In genomic region chr17:35490320-35490719, GRCm38 (mm10) we compare ENCODE assay signal across 28 mouse cellular contexts. TPM values are rescaled to one million over a fixed set of nuclear protein-coding genes. Genes with fewer than 3 reads are reported as not detected.
"Had no signal": no experiment of that assay in that cellular context is flagged by ENCODE, and none has a peak within 500 bp of the region (broad histone marks: within the 10 kb centered on the region; RNA-seq: fewer than 3 reads in every experiment).

No protein-coding gene starts in this region.

- H3K9ac ChIP-seq: kidney, embryonic 15.5 days; liver, embryonic 12.5 days; liver, embryonic 15.5 days; lung, embryonic 15.5 days; midbrain, embryonic 13.5 days; neural tube, embryonic 15.5 days; stomach, embryonic 15.5 days had no signal

- H3K4me3 ChIP-seq: kidney, embryonic 15.5 days; left cerebral cortex, adult 2 months; limb, embryonic 10.5 days; limb, embryonic 13.5 days; liver, embryonic 12.5 days; liver, embryonic 15.5 days; lung, embryonic 15.5 days; megakaryocyte, embryonic 14.5 days; midbrain, embryonic 10.5 days; midbrain, embryonic 13.5 days; myocyte; neural tube, embryonic 15.5 days; stomach, embryonic 15.5 days had no signal

- H3K4me2 ChIP-seq: kidney, embryonic 15.5 days; limb, embryonic 13.5 days; liver, embryonic 12.5 days; liver, embryonic 15.5 days; lung, embryonic 15.5 days; midbrain, embryonic 13.5 days; neural tube, embryonic 15.5 days; stomach, embryonic 15.5 days had no signal

- H3K4me1 ChIP-seq: kidney, embryonic 15.5 days; limb, embryonic 10.5 days; limb, embryonic 13.5 days; liver, embryonic 12.5 days; liver, embryonic 15.5 days; stomach, embryonic 15.5 days had no signal

- H3K9me3 ChIP-seq: kidney, embryonic 15.5 days; limb, embryonic 10.5 days; limb, embryonic 13.5 days; liver, embryonic 12.5 days; liver, embryonic 15.5 days; lung, embryonic 15.5 days; megakaryocyte, embryonic 14.5 days; midbrain, embryonic 10.5 days; midbrain, embryonic 13.5 days; neural tube, embryonic 15.5 days; stomach, embryonic 15.5 days had no signal

- DNase-seq: kidney, postnatal 10 days; kidney, postnatal 36 days; layer of hippocampus, postnatal 36 days; liver; lung, adult 18-20 months; lung, postnatal 10 days; lung, postnatal 36 days; right cerebral cortex, adult 18-20 months; right cerebral cortex, postnatal 14 days; spleen, adult 18-20 months; thymus, adult 18-20 months; thymus, postnatal 36 days had no signal

- H3K36me3 ChIP-seq: kidney, embryonic 15.5 days; limb, embryonic 10.5 days; limb, embryonic 13.5 days; liver, embryonic 12.5 days; liver, embryonic 15.5 days; lung, embryonic 15.5 days; midbrain, embryonic 10.5 days; midbrain, embryonic 13.5 days; neural tube, embryonic 15.5 days; stomach, embryonic 15.5 days had no signal

- H3K27ac ChIP-seq: kidney, embryonic 15.5 days; left cerebral cortex, adult 2 months; limb, embryonic 10.5 days; limb, embryonic 13.5 days; liver, embryonic 12.5 days; liver, embryonic 15.5 days; lung, embryonic 15.5 days; midbrain, embryonic 10.5 days; midbrain, embryonic 13.5 days; stomach, embryonic 15.5 days had no signal

- H3K27me3 ChIP-seq: kidney, embryonic 15.5 days; limb, embryonic 13.5 days; lung, embryonic 15.5 days; midbrain, embryonic 13.5 days; neural tube, embryonic 15.5 days; stomach, embryonic 15.5 days had no signal

- ATAC-seq: liver, embryonic 12.5 days; midbrain, embryonic 13.5 days; midbrain, embryonic 16.5 days had no signal

RNA-seq across cellular contexts. Expression of gene Pou5f1, which starts 15.5 kb away (rescaled TPM):
- polyA plus RNA-seq: kidney, embryonic 15.5 days; limb, embryonic 10.5 days; liver, embryonic 12.5 days; liver, embryonic 15.5 days; midbrain, embryonic 10.5 days; midbrain, embryonic 13.5 days; midbrain, embryonic 16.5 days; myocyte; neural tube, embryonic 11.5 days; neural tube, embryonic 15.5 days; stomach, embryonic 15.5 days; urinary bladder, adult 2 months had no signal
